Mouse (Mus musculus): ENCODE data around the gene Limd1. TPM values are rescaled to one million over a fixed set of nuclear protein-coding genes. Genes with fewer than 3 reads are reported as not detected.

Limd1 gene
- polyA plus RNA-seq, 1 experiment from 2014 or later = 39.2 TPM

- no peaks in the 10 kb centered on the region for H3K27me3 ChIP-seq (ENCODE audit: insufficient read depth, poor library complexity, severe bottlenecking)
- H3K27ac ChIP-seq = no peak overlapping the region
- H3K36me3 ChIP-seq = peaks cover 32% of the 10 kb centered on the region; the same call in 1 of the 2 replicates
- H3K4me1 ChIP-seq = peaks cover 70% of the 10 kb centered on the region
- no peak for DNase-seq (ENCODE audit: low spot score)
- 69% methylated on average over 2 of the region's 2 CpGs for WGBS
- H3K4me3 ChIP-seq = no peak overlapping the region
- no peaks in the 10 kb centered on the region for H3K9me3 ChIP-seq
Observed at GRCm38 (mm10) chr9:123489073-123489472, 10.6 kb downstream of the Limd1 start.

GRCm38 (mm10) chr9:123489727-123490343 lies 11.3 kb downstream of the Limd1 start:
- Histone ChIP-seq H3K27me3 (ENCODE audit: insufficient read depth, poor library complexity, severe bottlenecking) (no peaks in the 10 kb centered on the region), H3K9me3 (no peaks in the 10 kb centered on the region), H3K27ac (no peak overlapping the region), H3K4me1 (peaks cover 63% of the 10 kb centered on the region), H3K36me3 (peaks cover 26% of the 10 kb centered on the region; the same call in 1 of the 2 replicates), H3K4me3 (no peak overlapping the region)
- DNase-seq (ENCODE audit: low spot score) = no peak
- 69% methylated on average over 9 of the region's 9 CpGs for WGBS

- no peak for DNase-seq (ENCODE audit: low spot score)
- Histone ChIP-seq H3K9me3 (no peaks in the 10 kb centered on the region), H3K4me1 (peaks cover 58% of the 10 kb centered on the region), H3K27ac (peak overlapping the region; percentile 59), H3K4me3 (no peak overlapping the region), H3K27me3 (ENCODE audit: insufficient read depth, poor library complexity, severe bottlenecking) (no peaks in the 10 kb centered on the region), H3K36me3 (peaks cover 19% of the 10 kb centered on the region; the same call in 1 of the 2 replicates)
- 46% methylated on average over 5 of the region's 5 CpGs for WGBS
Observed at GRCm38 (mm10) chr9:123490930-123491329, 12.4 kb downstream of the Limd1 start.

GRCm38 (mm10) chr9:123491917-123492585 lies 13.5 kb downstream of the Limd1 start:
- WGBS = 50% methylated on average over 9 of the region's 9 CpGs
- H3K4me3 ChIP-seq = no peak overlapping the region
- peaks cover 8% of the 10 kb centered on the region; the same call in 1 of the 2 replicates for H3K36me3 ChIP-seq
- H3K4me1 ChIP-seq = peaks cover 56% of the 10 kb centered on the region
- no peaks in the 10 kb centered on the region for H3K27me3 ChIP-seq (ENCODE audit: insufficient read depth, poor library complexity, severe bottlenecking)
- peak; percentile 86 for DNase-seq (ENCODE audit: low spot score)
- H3K27ac ChIP-seq = peak overlapping the region; percentile 47; the same call in 1 of the 2 replicates
- H3K9me3 ChIP-seq = no peaks in the 10 kb centered on the region

- Histone ChIP-seq H3K9me3 (no peaks in the 10 kb centered on the region), H3K36me3 (peaks cover 15% of the 10 kb centered on the region), H3K27ac (no peak overlapping the region), H3K27me3 (ENCODE audit: insufficient read depth, poor library complexity, severe bottlenecking) (no peaks in the 10 kb centered on the region), H3K4me3 (peak overlapping the region; percentile 37), H3K4me1 (peaks cover 22% of the 10 kb centered on the region)
- WGBS = 7% methylated on average over 13 of the region's 13 CpGs
- no peak for DNase-seq (ENCODE audit: low spot score)
Observed at GRCm38 (mm10) chr9:123496665-123497064, 18.2 kb downstream of the Limd1 start.

GRCm38 (mm10) chr9:123497906-123498305 lies 19.4 kb downstream of the Limd1 start:
- no peaks in the 10 kb centered on the region for H3K9me3 ChIP-seq
- WGBS = 54% methylated on average over 5 of the region's 5 CpGs
- no peak overlapping the region for H3K4me3 ChIP-seq
- H3K4me1 ChIP-seq = peaks cover 11% of the 10 kb centered on the region
- DNase-seq (ENCODE audit: low spot score) = no peak
- peaks cover 24% of the 10 kb centered on the region for H3K36me3 ChIP-seq
- H3K27me3 ChIP-seq (ENCODE audit: insufficient read depth, poor library complexity, severe bottlenecking) = no peaks in the 10 kb centered on the region
- H3K27ac ChIP-seq = no peak overlapping the region

GRCm38 (mm10) chr9:123500480-123500879 lies 22.0 kb downstream of the Limd1 start:
- H3K9me3 ChIP-seq = no peaks in the 10 kb centered on the region
- H3K4me1 ChIP-seq = peaks cover 11% of the 10 kb centered on the region
- no peak overlapping the region for H3K27ac ChIP-seq
- no peak overlapping the region for H3K4me3 ChIP-seq
- no peak for DNase-seq (ENCODE audit: low spot score)
- WGBS = 53% methylated on average over 4 of the region's 4 CpGs
- H3K36me3 ChIP-seq = peaks cover 32% of the 10 kb centered on the region
- no peaks in the 10 kb centered on the region for H3K27me3 ChIP-seq (ENCODE audit: insufficient read depth, poor library complexity, severe bottlenecking)

GRCm38 (mm10) chr9:123503171-123503834 lies 24.8 kb downstream of the Limd1 start:
- peaks cover 32% of the 10 kb centered on the region for H3K36me3 ChIP-seq
- H3K27me3 ChIP-seq (ENCODE audit: insufficient read depth, poor library complexity, severe bottlenecking) = no peaks in the 10 kb centered on the region
- no peaks in the 10 kb centered on the region; the same call in 1 of the 2 replicates for H3K4me1 ChIP-seq
- H3K27ac ChIP-seq = no peak overlapping the region
- no peaks in the 10 kb centered on the region for H3K9me3 ChIP-seq
- 81% methylated on average over 5 of the region's 5 CpGs for WGBS
- no peak overlapping the region for H3K4me3 ChIP-seq
- DNase-seq (ENCODE audit: low spot score) = no peak

GRCm38 (mm10) chr9:123504325-123504724 lies 25.8 kb downstream of the Limd1 start:
- Histone ChIP-seq H3K9me3 (no peaks in the 10 kb centered on the region), H3K4me1 (no peaks in the 10 kb centered on the region; the same call in 1 of the 2 replicates), H3K27ac (no peak overlapping the region), H3K4me3 (no peak overlapping the region), H3K36me3 (peaks cover 32% of the 10 kb centered on the region), H3K27me3 (ENCODE audit: insufficient read depth, poor library complexity, severe bottlenecking) (no peaks in the 10 kb centered on the region)
- DNase-seq (ENCODE audit: low spot score) = no peak
- 10% methylated on average over 2 of the region's 2 CpGs for WGBS

- Histone ChIP-seq H3K27ac (no peak overlapping the region), H3K4me3 (no peak overlapping the region), H3K4me1 (no peaks in the 10 kb centered on the region; the same call in 1 of the 2 replicates), H3K36me3 (peaks cover 32% of the 10 kb centered on the region), H3K27me3 (ENCODE audit: insufficient read depth, poor library complexity, severe bottlenecking) (no peaks in the 10 kb centered on the region), H3K9me3 (no peaks in the 10 kb centered on the region)
- no peak for DNase-seq (ENCODE audit: low spot score)
- 55% methylated on average over 1 of the region's 1 CpGs for WGBS
Observed at GRCm38 (mm10) chr9:123505598-123505997, 27.1 kb downstream of the Limd1 start.

GRCm38 (mm10) chr9:123506270-123507146 lies 28.0 kb downstream of the Limd1 start:
- Histone ChIP-seq H3K36me3 (peaks cover 32% of the 10 kb centered on the region), H3K27ac (no peak overlapping the region; the same call in 1 of the 2 replicates), H3K4me3 (no peak overlapping the region), H3K27me3 (ENCODE audit: insufficient read depth, poor library complexity, severe bottlenecking) (no peaks in the 10 kb centered on the region), H3K4me1 (no peaks in the 10 kb centered on the region; the same call in 1 of the 2 replicates), H3K9me3 (no peaks in the 10 kb centered on the region)
- WGBS = 72% methylated on average over 4 of the region's 4 CpGs
- DNase-seq (ENCODE audit: low spot score) = no peak

- no peaks in the 10 kb centered on the region; the same call in 1 of the 2 replicates for H3K4me1 ChIP-seq
- no peak overlapping the region for H3K4me3 ChIP-seq
- H3K36me3 ChIP-seq = peaks cover 37% of the 10 kb centered on the region
- H3K27ac ChIP-seq = no peak overlapping the region; the same call in 1 of the 2 replicates
- 86% methylated on average over 2 of the region's 2 CpGs for WGBS
- no peaks in the 10 kb centered on the region for H3K9me3 ChIP-seq
- no peaks in the 10 kb centered on the region for H3K27me3 ChIP-seq (ENCODE audit: insufficient read depth, poor library complexity, severe bottlenecking)
- peak; percentile 31 for DNase-seq (ENCODE audit: low spot score)
Observed at GRCm38 (mm10) chr9:123507380-123507779, 28.9 kb downstream of the Limd1 start.

Measured in heart, embryonic 10.5 days (tissue).